Mouse (Mus musculus) forebrain, embryonic 15.5 days (tissue): ENCODE results near the gene Nim1k. TPM values are rescaled to one million over a fixed set of nuclear protein-coding genes. Genes with fewer than 3 reads are reported as not detected.
A peak's percentile ranks its signal among the peaks of the same experiment; 100 is the strongest.
"Not testable (repeated sequence)": the region's sequence is repeated elsewhere in the genome, so short reads cannot be mapped to it uniquely, and the experiment has no call there.

ENCODE experiments used
- ATAC-seq: fragments of 200-750 bp; cut with Nextera tagmentation; replicated peaks from 2 replicates; pipeline ENCODE4 v1.8.0; 2017; ENCODE audit warnings: mild to moderate bottlenecking, moderate TSS enrichment, moderate library complexity
- H3K27ac ChIP-seq: fragments of 300-500 bp; sonication (generic); replicated peaks from 2 replicates; pipeline ENCODE4 v1.5.1; 2015; ENCODE audit warnings: mild to moderate bottlenecking, inconsistent platforms
- H3K27me3 ChIP-seq: fragments of 300-500 bp; sonication (generic); 2 replicates; pipeline ENCODE4 v1.6.1; 2015; ENCODE audit warnings: inconsistent platforms
- H3K36me3 ChIP-seq: fragments of 300-500 bp; sonication (generic); 2 replicates; pipeline ENCODE4 v1.6.1; 2015; ENCODE audit warnings: mild to moderate bottlenecking, inconsistent platforms
- H3K4me1 ChIP-seq: fragments of 300-500 bp; sonication (generic); 2 replicates; pipeline ENCODE4 v1.6.1; 2015; ENCODE audit warnings: inconsistent platforms
- H3K4me2 ChIP-seq: fragments of 300-500 bp; sonication (generic); replicated peaks from 2 replicates; pipeline ENCODE4 v1.6.1; 2015; ENCODE audit warnings: mild to moderate bottlenecking, inconsistent platforms
- H3K4me3 ChIP-seq: fragments of 300-500 bp; sonication (generic); 2 replicates; pipeline ENCODE4 v1.5.1; 2015; ENCODE audit warnings: mild to moderate bottlenecking, inconsistent platforms
- H3K9ac ChIP-seq: fragments of 300-500 bp; sonication (generic); replicated peaks from 2 replicates; pipeline ENCODE4 v1.6.1; 2015; ENCODE audit warnings: mild to moderate bottlenecking, inconsistent platforms
- H3K9me3 ChIP-seq: fragments of 300-500 bp; sonication (generic); 2 replicates; pipeline ENCODE4 v1.6.1; 2016; ENCODE audit warnings: inconsistent platforms
- WGBS: fragments of 180-500 bp; shearing (Covaris S2); methylation state at CpG from one replicate; pipeline ENCODE4 v1.1.7; 2015; ENCODE audit warnings: mixed read lengths; 5-methylcytosine and 5-hydroxymethylcytosine counted together
- polyA plus RNA-seq: library from polyadenylated mRNA; unstranded; fragments of >200 nt; fragmentation: Nextera tagmentation; extraction: Ambion mirVana; gene quantifications from 2 replicates; pipeline ENCODE4 v1.2.1, GENCODE M21; 2015

The Nim1k gene
- polyA plus RNA-seq, 1 experiment from 2014 or later = 7.3 TPM

- 95% methylated on average over 4 of the region's 4 CpGs for WGBS
- Histone ChIP-seq H3K4me3 (no peak overlapping the region), H3K36me3 (peaks cover 47% of the 10 kb centered on the region), H3K4me2 (no peak overlapping the region), H3K4me1 (peaks cover 46% of the 10 kb centered on the region), H3K9ac (no peak overlapping the region), H3K27me3 (no peaks in the 10 kb centered on the region), H3K27ac (no peak overlapping the region), H3K9me3 (no peaks in the 10 kb centered on the region)
- no peak for ATAC-seq
These were observed 57.2 kb downstream of the Nim1k start for GRCm38 (mm10) chr13:119698436-119698835.

GRCm38 (mm10) chr13:119696496-119696895 lies 59.2 kb downstream of the Nim1k start:
- Histone ChIP-seq H3K36me3 (peaks cover 31% of the 10 kb centered on the region), H3K9ac (no peak overlapping the region), H3K9me3 (no peaks in the 10 kb centered on the region), H3K4me3 (no peak overlapping the region), H3K27ac (no peak overlapping the region), H3K4me1 (peaks cover 64% of the 10 kb centered on the region), H3K27me3 (no peaks in the 10 kb centered on the region), H3K4me2 (no peak overlapping the region)
- ATAC-seq = no peak
- WGBS = 43% methylated on average over 1 of the region's 1 CpGs

- Histone ChIP-seq H3K27ac (no peak overlapping the region), H3K4me3 (no peak overlapping the region), H3K9ac (no peak overlapping the region), H3K36me3 (peaks cover 23% of the 10 kb centered on the region), H3K9me3 (no peaks in the 10 kb centered on the region), H3K27me3 (no peaks in the 10 kb centered on the region), H3K4me2 (no peak overlapping the region), H3K4me1 (peaks cover 68% of the 10 kb centered on the region)
- WGBS = 60% methylated on average over 4 of the region's 4 CpGs
- ATAC-seq = no peak
These were observed 60.0 kb downstream of the Nim1k start for GRCm38 (mm10) chr13:119695676-119696075.

- 52% methylated on average over 3 of the region's 3 CpGs for WGBS
- not testable (repeated sequence) for H3K36me3 ChIP-seq, H3K9me3 ChIP-seq, ATAC-seq, H3K27me3 ChIP-seq, H3K27ac ChIP-seq
- Histone ChIP-seq H3K4me1 (peaks cover 64% of the 10 kb centered on the region), H3K4me2 (peak overlapping the region; percentile 56), H3K4me3 (peak overlapping the region; percentile 93), H3K9ac (peak overlapping the region; percentile 98; the same call in 1 of the 2 replicates)
These were observed 63.7 kb downstream of the Nim1k start for GRCm38 (mm10) chr13:119691958-119692357.

GRCm38 (mm10) chr13:119690876-119691620 lies 64.6 kb downstream of the Nim1k start:
- no peak; the same call in 1 of the 2 replicates for ATAC-seq

GRCm38 (mm10) chr13:119690039-119690728 lies 65.5 kb downstream of the Nim1k start, which contains the start of gene Hmgcs1:
Gene Hmgcs1 (plus strand): TSS chr13:119690379.
- peak; percentile 98 for ATAC-seq
- H3K27me3 ChIP-seq = no peaks in the 10 kb centered on the region
- no peaks in the 10 kb centered on the region for H3K36me3 ChIP-seq
- peak within 1 kb of the TSS; percentile 56 for H3K4me2 ChIP-seq
- H3K4me1 ChIP-seq = peaks cover 50% of the 10 kb centered on the region
- no peaks in the 10 kb centered on the region for H3K9me3 ChIP-seq
- H3K27ac ChIP-seq = peak within 1 kb of the TSS; percentile 99
- under 1% methylated on average over 59 of the region's 59 CpGs for WGBS
- H3K4me3 ChIP-seq = peak within 1 kb of the TSS; percentile 93
- peak within 1 kb of the TSS; percentile 98 for H3K9ac ChIP-seq

More at GRCm38 (mm10) chr13:119690876-119691620, 64.6 kb downstream of the Nim1k start:
- Histone ChIP-seq H3K27me3 (no peaks in the 10 kb centered on the region), H3K27ac (peak overlapping the region; percentile 99), H3K4me3 (peak overlapping the region; percentile 93), H3K4me1 (peaks cover 56% of the 10 kb centered on the region), H3K4me2 (peak overlapping the region; percentile 56), H3K9me3 (no peaks in the 10 kb centered on the region), H3K9ac (peak overlapping the region; percentile 98), H3K36me3 (no peaks in the 10 kb centered on the region)
- WGBS = 2% methylated on average over 7 of the region's 7 CpGs

GRCm38 (mm10) chr13:119689709-119690038 lies 66.0 kb downstream of the Nim1k start:
- Histone ChIP-seq H3K36me3 (no peaks in the 10 kb centered on the region), H3K4me3 (peak overlapping the region; percentile 93), H3K4me2 (peak overlapping the region; percentile 45), H3K9ac (peak overlapping the region; percentile 33), H3K4me1 (peaks cover 46% of the 10 kb centered on the region), H3K27me3 (no peaks in the 10 kb centered on the region), H3K27ac (peak overlapping the region; percentile 99), H3K9me3 (no peaks in the 10 kb centered on the region)
- ATAC-seq = no peak
- WGBS = 5% methylated on average over 5 of the region's 5 CpGs

- no peak for ATAC-seq
- H3K9ac ChIP-seq = no peak overlapping the region
- H3K4me3 ChIP-seq = no peak overlapping the region
- no peaks in the 10 kb centered on the region for H3K27me3 ChIP-seq
- H3K27ac ChIP-seq = no peak overlapping the region
- H3K9me3 ChIP-seq = no peaks in the 10 kb centered on the region
- no peak overlapping the region for H3K4me2 ChIP-seq
- no peaks in the 10 kb centered on the region for H3K36me3 ChIP-seq
- H3K4me1 ChIP-seq = peaks cover 14% of the 10 kb centered on the region
- 88% methylated on average over 11 of the region's 11 CpGs for WGBS
These were observed 71.1 kb downstream of the Nim1k start for GRCm38 (mm10) chr13:119684416-119685177.

GRCm38 (mm10) chr13:119681161-119681560 lies 74.5 kb downstream of the Nim1k start:
- no peaks in the 10 kb centered on the region for H3K36me3 ChIP-seq
- H3K27me3 ChIP-seq = no peaks in the 10 kb centered on the region
- H3K9ac ChIP-seq = no peak overlapping the region
- no peak overlapping the region for H3K4me3 ChIP-seq
- no peak overlapping the region for H3K4me2 ChIP-seq
- H3K9me3 ChIP-seq = no peaks in the 10 kb centered on the region
- WGBS = 74% methylated on average over 3 of the region's 3 CpGs
- no peak overlapping the region for H3K27ac ChIP-seq
- no peak for ATAC-seq
- no peaks in the 10 kb centered on the region for H3K4me1 ChIP-seq

- Histone ChIP-seq H3K4me3 (no peak overlapping the region), H3K9ac (no peak overlapping the region), H3K27ac (no peak overlapping the region), H3K27me3 (no peaks in the 10 kb centered on the region), H3K36me3 (no peaks in the 10 kb centered on the region), H3K9me3 (no peaks in the 10 kb centered on the region), H3K4me1 (no peaks in the 10 kb centered on the region), H3K4me2 (no peak overlapping the region)
- ATAC-seq = no peak
- 86% methylated on average over 2 of the region's 2 CpGs for WGBS
These were observed 76.0 kb downstream of the Nim1k start for GRCm38 (mm10) chr13:119679721-119680120.

GRCm38 (mm10) chr13:119678794-119679193 lies 76.9 kb downstream of the Nim1k start:
- H3K9ac ChIP-seq = no peak overlapping the region
- WGBS = 88% methylated on average over 8 of the region's 8 CpGs

GRCm38 (mm10) chr13:119661420-119661819 lies 94.3 kb downstream of the Nim1k start:
- not testable (repeated sequence) for H3K9ac ChIP-seq, H3K27me3 ChIP-seq, H3K4me2 ChIP-seq, H3K27ac ChIP-seq, H3K4me1 ChIP-seq, H3K4me3 ChIP-seq, H3K36me3 ChIP-seq, H3K9me3 ChIP-seq
- WGBS = 69% methylated on average over 5 of the region's 9 CpGs
- 0 out of 2 replicates have a peak, but pooled peaks have one; percentile 35 for ATAC-seq

More at GRCm38 (mm10) chr13:119678794-119679193, 76.9 kb downstream of the Nim1k start:
- Histone ChIP-seq H3K27ac (no peak overlapping the region), H3K4me1 (no peaks in the 10 kb centered on the region), H3K9me3 (no peaks in the 10 kb centered on the region), H3K4me2 (no peak overlapping the region), H3K27me3 (no peaks in the 10 kb centered on the region), H3K4me3 (no peak overlapping the region), H3K36me3 (no peaks in the 10 kb centered on the region)
- no peak for ATAC-seq
